Mouse (Mus musculus) c-Kit-positive CD71-positive TER-119-positive erythroid progenitor cells, embryonic 14.5 days (primary cell): ENCODE data around the gene Necap2.

ENCODE experiments used
- DNase-seq: peaks from one replicate; pipeline ENCODE4 v3.0.0-alpha.2; 2013; ENCODE audit warnings: low spot score

The Necap2 gene

DNA sequence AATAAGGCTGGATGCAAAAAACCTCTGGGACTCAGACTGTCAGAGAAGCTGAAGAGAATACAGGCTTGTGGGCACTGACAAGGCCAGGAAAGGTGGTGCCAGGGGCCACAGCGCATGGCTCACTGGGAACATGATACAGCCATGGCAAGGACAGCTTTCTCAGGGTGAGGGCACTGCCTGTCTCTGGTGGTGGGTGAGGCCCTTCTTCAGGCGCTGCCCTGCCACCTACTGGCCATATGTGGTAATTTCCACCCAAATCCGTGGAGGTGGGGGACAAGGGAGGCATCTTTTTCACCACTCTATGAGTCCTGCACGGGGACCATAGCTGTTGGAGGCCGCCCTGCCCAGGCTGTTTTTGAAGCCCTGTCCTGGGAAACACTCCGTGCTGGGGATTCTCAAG lies 46.4 kb downstream of the Necap2 start:
- peak; percentile 59 for DNase-seq

DNA sequence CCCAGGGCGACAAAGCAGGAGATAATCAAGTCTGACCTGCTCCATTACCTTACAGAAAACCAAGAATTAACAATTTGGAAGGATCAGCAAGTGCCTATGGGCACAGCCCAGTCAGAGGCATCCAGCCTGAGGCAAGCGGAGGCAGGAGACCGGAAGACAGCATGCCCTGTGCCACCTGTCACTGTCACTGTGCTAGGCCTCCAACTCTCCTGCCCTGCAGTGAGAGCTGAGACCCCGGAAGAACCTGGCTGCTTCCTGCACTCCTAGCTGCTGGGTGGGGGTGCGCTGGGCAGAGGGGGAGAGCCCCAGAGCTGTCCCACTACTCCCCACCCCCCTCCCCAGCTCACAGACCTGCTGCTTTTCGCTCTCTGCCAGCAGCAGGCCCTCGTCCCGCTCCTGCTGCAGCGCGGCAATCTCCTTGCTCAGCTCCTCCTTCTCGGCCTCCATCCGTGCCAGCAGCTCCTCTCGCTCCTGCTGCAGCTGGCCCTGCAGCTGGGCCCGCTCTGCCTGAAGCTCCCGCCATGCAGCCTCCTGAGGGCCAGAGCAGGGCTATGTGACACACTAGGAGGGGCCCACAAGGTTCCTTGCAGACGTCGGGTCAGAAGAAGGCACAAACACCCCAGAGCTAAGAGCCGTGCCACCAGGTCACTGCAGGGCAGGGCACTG lies 47.5 kb downstream of the Necap2 start:
- no peak for DNase-seq

DNA sequence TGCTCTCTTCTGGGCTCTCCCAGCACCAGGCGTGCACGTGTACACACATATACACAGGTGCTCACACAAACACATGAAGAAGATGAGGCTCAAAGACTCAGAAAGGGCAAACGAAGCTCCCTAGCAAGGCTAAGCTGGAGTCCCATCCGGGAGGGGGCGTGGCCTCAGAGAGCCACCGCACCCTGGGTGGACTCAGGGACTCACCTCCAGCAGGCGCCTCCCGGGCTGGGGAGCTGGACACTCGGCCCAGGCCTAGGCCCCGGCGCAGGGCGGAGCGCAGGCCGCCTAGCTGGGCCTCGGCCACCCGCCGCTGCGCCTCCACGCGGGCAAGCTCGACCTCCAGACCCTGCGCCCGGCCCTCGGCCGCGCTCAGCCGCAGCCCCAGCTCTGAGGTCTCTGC lies 53.2 kb downstream of the Necap2 start:
- DNase-seq: no peak

DNA sequence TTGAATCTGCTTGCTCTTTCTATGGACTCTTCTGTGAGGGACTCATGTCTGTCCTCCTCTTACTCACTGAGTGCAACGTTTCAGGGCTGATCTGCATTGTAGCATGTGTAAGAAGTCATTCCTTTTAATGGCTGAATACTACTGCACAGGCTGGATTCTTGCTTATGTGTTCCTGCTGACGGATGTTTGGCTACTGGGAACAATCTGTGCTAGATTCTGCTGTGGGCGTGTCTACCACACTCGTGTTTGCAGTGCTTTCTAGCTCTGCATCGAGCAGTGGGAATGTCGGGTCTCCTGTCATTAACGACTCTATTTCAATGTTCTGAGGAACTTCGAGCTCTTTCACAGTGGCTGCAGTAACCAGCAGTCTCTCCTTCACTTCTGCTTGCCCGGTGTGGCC lies 54.1 kb downstream of the Necap2 start:
- DNase-seq: no peak

GRCm38 (mm10) chr4:141021614-141021929 lies 56.6 kb downstream of the Necap2 start:
- DNase-seq: no peak

GRCm38 (mm10) chr4:141020811-141021613 lies 57.1 kb downstream of the Necap2 start:
- DNase-seq: no peak

GRCm38 (mm10) chr4:141020220-141020619 lies 57.9 kb downstream of the Necap2 start:
- DNase-seq: no peak

DNA sequence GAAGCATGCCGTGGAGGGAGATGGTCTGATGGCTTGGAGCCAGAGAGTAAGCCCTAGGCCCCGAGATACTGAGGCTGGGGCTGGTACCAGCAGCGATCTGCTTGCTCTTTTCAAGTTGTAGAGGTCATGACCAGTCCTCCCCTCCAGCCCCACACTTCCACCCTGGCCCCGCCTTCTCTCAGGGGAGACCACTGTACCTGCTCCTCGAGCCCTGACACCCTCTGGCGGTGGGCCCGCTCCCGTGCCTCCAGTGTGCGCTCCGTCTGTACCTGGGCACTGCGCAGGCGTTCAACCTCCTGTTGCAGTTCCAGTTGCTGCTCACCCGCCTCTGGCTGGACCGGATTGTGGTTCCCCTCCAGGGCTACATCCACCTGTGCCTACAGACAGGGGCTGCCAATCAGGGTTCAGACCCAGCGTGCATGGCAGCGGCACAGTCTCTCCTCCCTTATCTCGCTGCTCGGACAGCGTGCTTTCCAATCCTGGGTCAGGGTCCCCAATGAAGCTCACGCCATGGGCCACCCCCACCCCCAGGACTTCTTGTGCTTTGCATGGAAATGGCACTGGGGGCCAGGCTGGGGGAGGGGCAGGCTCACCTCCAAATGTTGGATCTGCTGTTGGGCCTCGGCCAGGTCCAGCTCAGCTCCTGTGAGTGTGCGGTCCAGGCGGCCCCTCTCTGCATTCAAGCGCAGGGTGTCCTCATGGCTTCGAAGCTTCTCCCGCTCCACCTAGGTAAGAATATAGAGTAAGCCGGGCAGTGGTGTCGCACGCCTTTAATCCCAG lies 60.3 kb downstream of the Necap2 start:
- no peak for DNase-seq
